Mouse (Mus musculus) neural tube, embryonic 15.5 days (tissue): ENCODE data around the gene Adpgk. TPM values are rescaled to one million over a fixed set of nuclear protein-coding genes. Genes with fewer than 3 reads are reported as not detected.

Experiments
- ATAC-seq: fragments of 200-750 bp; cut with Nextera tagmentation; 2 replicates; pipeline ENCODE4 v1.8.0; 2017; ENCODE audit warnings: mild to moderate bottlenecking, moderate TSS enrichment, moderate library complexity; ENCODE audit not compliant: low FRiP score
- H3K27ac ChIP-seq: fragments of 300-500 bp; sonication (generic); replicated peaks from 2 replicates; pipeline ENCODE4 v1.5.1; 2015; ENCODE audit warnings: mild to moderate bottlenecking, inconsistent platforms
- H3K27me3 ChIP-seq: fragments of 300-500 bp; sonication (generic); replicated peaks from 2 replicates; pipeline ENCODE4 v1.6.1; 2015; ENCODE audit warnings: inconsistent platforms
- H3K36me3 ChIP-seq: fragments of 300-500 bp; sonication (generic); 2 replicates; pipeline ENCODE4 v1.6.1; 2015; ENCODE audit warnings: inconsistent platforms
- H3K4me1 ChIP-seq: fragments of 300-500 bp; sonication (generic); 2 replicates; pipeline ENCODE4 v1.6.1; 2015; ENCODE audit warnings: inconsistent platforms
- H3K4me2 ChIP-seq: fragments of 300-500 bp; sonication (generic); 2 replicates; pipeline ENCODE4 v1.6.1; 2015; ENCODE audit warnings: inconsistent platforms, mild to moderate bottlenecking, moderate library complexity
- H3K4me3 ChIP-seq: fragments of 300-500 bp; sonication (generic); replicated peaks from 2 replicates; pipeline ENCODE4 v1.5.1; 2015; ENCODE audit warnings: mild to moderate bottlenecking, inconsistent platforms
- H3K9ac ChIP-seq: fragments of 300-500 bp; sonication (generic); replicated peaks from 2 replicates; pipeline ENCODE4 v1.6.1; 2015; ENCODE audit warnings: mild to moderate bottlenecking, inconsistent platforms
- H3K9me3 ChIP-seq: fragments of 300-500 bp; sonication (generic); replicated peaks from 2 replicates; pipeline ENCODE4 v1.6.1; 2016; ENCODE audit warnings: inconsistent platforms
- WGBS: fragments of 180-500 bp; shearing (Covaris S2); methylation state at CpG from one replicate; pipeline ENCODE4 v1.1.7; 2015; ENCODE audit warnings: mixed read lengths; 5-methylcytosine and 5-hydroxymethylcytosine counted together
- polyA plus RNA-seq: library from polyadenylated mRNA; unstranded; fragments of >200 nt; fragmentation: Nextera tagmentation; extraction: Ambion mirVana; gene quantifications from 2 replicates; pipeline ENCODE4 v1.2.1, GENCODE M21; 2015

Gene Adpgk
- polyA plus RNA-seq, 1 experiment from 2014 or later: 24.1 TPM

GRCm38 (mm10) chr9:59273199-59273598, 18.2 kb upstream of the Adpgk start:
- Histone ChIP-seq H3K4me3 (no peak overlapping the region), H3K36me3 (no peaks in the 10 kb centered on the region), H3K27me3 (no peaks in the 10 kb centered on the region), H3K9ac (no peak overlapping the region), H3K4me2 (no peak overlapping the region), H3K4me1 (peaks cover 5% of the 10 kb centered on the region; the same call in 1 of the 2 replicates), H3K9me3 (no peaks in the 10 kb centered on the region), H3K27ac (no peak overlapping the region)
- ATAC-seq: no peak

- no peak overlapping the region for H3K27ac ChIP-seq
- H3K27me3 ChIP-seq: no peaks in the 10 kb centered on the region
- H3K4me1 ChIP-seq: peaks cover 3% of the 10 kb centered on the region; the same call in 1 of the 2 replicates
- H3K4me2 ChIP-seq: no peak overlapping the region
- H3K9me3 ChIP-seq: no peaks in the 10 kb centered on the region
- no peaks in the 10 kb centered on the region for H3K36me3 ChIP-seq
- WGBS: 83% methylated on average over 19 of the region's 19 CpGs
- H3K9ac ChIP-seq: no peak overlapping the region
- no peak overlapping the region for H3K4me3 ChIP-seq
- no peak for ATAC-seq
Measured at GRCm38 (mm10) chr9:59274846-59275455, 16.4 kb upstream of the Adpgk start.

GRCm38 (mm10) chr9:59278199-59278598, 13.2 kb upstream of the Adpgk start:
- 85% methylated on average over 2 of the region's 2 CpGs for WGBS
- no peak for ATAC-seq

GRCm38 (mm10) chr9:59278694-59279093, 12.7 kb upstream of the Adpgk start:
- Histone ChIP-seq H3K27ac (no peak overlapping the region), H3K4me3 (no peak overlapping the region), H3K9ac (no peak overlapping the region), H3K27me3 (no peaks in the 10 kb centered on the region), H3K9me3 (no peaks in the 10 kb centered on the region), H3K4me1 (peaks cover 10% of the 10 kb centered on the region), H3K36me3 (no peaks in the 10 kb centered on the region), H3K4me2 (no peak overlapping the region)
- 84% methylated on average over 5 of the region's 5 CpGs for WGBS
- ATAC-seq: no peak

More at GRCm38 (mm10) chr9:59278199-59278598, 13.2 kb upstream of the Adpgk start:
- no peaks in the 10 kb centered on the region for H3K27me3 ChIP-seq
- H3K4me2 ChIP-seq: no peak overlapping the region
- H3K36me3 ChIP-seq: no peaks in the 10 kb centered on the region
- H3K4me1 ChIP-seq: peaks cover 10% of the 10 kb centered on the region
- no peaks in the 10 kb centered on the region for H3K9me3 ChIP-seq
- no peak overlapping the region for H3K4me3 ChIP-seq
- no peak overlapping the region for H3K9ac ChIP-seq
- no peak overlapping the region for H3K27ac ChIP-seq

GRCm38 (mm10) chr9:59280888-59281287, 10.5 kb upstream of the Adpgk start:
- H3K27me3 ChIP-seq: no peaks in the 10 kb centered on the region; the same call in 1 of the 2 replicates
- H3K4me1 ChIP-seq: peaks cover 10% of the 10 kb centered on the region
- no peak overlapping the region for H3K4me3 ChIP-seq
- H3K9ac ChIP-seq: no peak overlapping the region
- no peaks in the 10 kb centered on the region for H3K36me3 ChIP-seq
- 87% methylated on average over 5 of the region's 5 CpGs for WGBS
- ATAC-seq: no peak
- no peak overlapping the region for H3K4me2 ChIP-seq
- no peak overlapping the region for H3K27ac ChIP-seq
- H3K9me3 ChIP-seq: no peaks in the 10 kb centered on the region

- Histone ChIP-seq H3K4me3 (no peak overlapping the region), H3K4me1 (peaks cover 10% of the 10 kb centered on the region), H3K36me3 (no peaks in the 10 kb centered on the region), H3K27me3 (no peaks in the 10 kb centered on the region; the same call in 1 of the 2 replicates), H3K9ac (no peak overlapping the region), H3K27ac (no peak overlapping the region), H3K9me3 (no peaks in the 10 kb centered on the region), H3K4me2 (peak overlapping the region; percentile 45)
- WGBS: 33% methylated on average over 26 of the region's 27 CpGs
- ATAC-seq: peak; percentile 77
Measured at GRCm38 (mm10) chr9:59281871-59282682, 9.3 kb upstream of the Adpgk start.

GRCm38 (mm10) chr9:59282683-59282986, 8.7 kb upstream of the Adpgk start:
- Histone ChIP-seq H3K36me3 (no peaks in the 10 kb centered on the region), H3K27me3 (no peaks in the 10 kb centered on the region; the same call in 1 of the 2 replicates), H3K4me2 (peak overlapping the region; percentile 45), H3K4me3 (no peak overlapping the region), H3K9me3 (no peaks in the 10 kb centered on the region), H3K9ac (no peak overlapping the region), H3K4me1 (peaks cover 10% of the 10 kb centered on the region), H3K27ac (no peak overlapping the region)
- 58% methylated on average over 7 of the region's 7 CpGs for WGBS
- peak; percentile 49 for ATAC-seq

- H3K36me3 ChIP-seq: no peaks in the 10 kb centered on the region
- peaks cover 19% of the 10 kb centered on the region for H3K4me1 ChIP-seq
- H3K9ac ChIP-seq: no peak overlapping the region
- no peak overlapping the region for H3K4me2 ChIP-seq
- WGBS: 79% methylated on average over 6 of the region's 6 CpGs
- no peaks in the 10 kb centered on the region for H3K9me3 ChIP-seq
- H3K27me3 ChIP-seq: no peaks in the 10 kb centered on the region; the same call in 1 of the 2 replicates
- no peak for ATAC-seq
- H3K4me3 ChIP-seq: no peak overlapping the region
- no peak overlapping the region for H3K27ac ChIP-seq
Measured at GRCm38 (mm10) chr9:59285614-59286013, 5.7 kb upstream of the Adpgk start.

- no peak overlapping the region for H3K4me2 ChIP-seq
- H3K27me3 ChIP-seq: no peaks in the 10 kb centered on the region; the same call in 1 of the 2 replicates
- peaks cover 23% of the 10 kb centered on the region for H3K4me1 ChIP-seq
- no peak for ATAC-seq
- H3K27ac ChIP-seq: no peak overlapping the region
- no peak overlapping the region for H3K4me3 ChIP-seq
- 93% methylated on average over 5 of the region's 5 CpGs for WGBS
- H3K36me3 ChIP-seq: no peaks in the 10 kb centered on the region
- H3K9me3 ChIP-seq: no peaks in the 10 kb centered on the region
- no peak overlapping the region for H3K9ac ChIP-seq
Measured at GRCm38 (mm10) chr9:59288058-59288457, 3.3 kb upstream of the Adpgk start.

- no peak for ATAC-seq
- no peak overlapping the region for H3K9ac ChIP-seq
- H3K9me3 ChIP-seq: no peaks in the 10 kb centered on the region
- peaks cover 27% of the 10 kb centered on the region for H3K4me1 ChIP-seq
- H3K4me3 ChIP-seq: no peak overlapping the region
- 63% methylated on average over 3 of the region's 3 CpGs for WGBS
- no peaks in the 10 kb centered on the region; the same call in 1 of the 2 replicates for H3K27me3 ChIP-seq
- H3K36me3 ChIP-seq: no peaks in the 10 kb centered on the region
- no peak overlapping the region for H3K4me2 ChIP-seq
- H3K27ac ChIP-seq: no peak overlapping the region
Measured at GRCm38 (mm10) chr9:59288685-59289410, 2.5 kb upstream of the Adpgk start.

- H3K9ac ChIP-seq: no peak overlapping the region
- no peaks in the 10 kb centered on the region for H3K9me3 ChIP-seq
- no peak overlapping the region for H3K4me2 ChIP-seq
- H3K27ac ChIP-seq: no peak overlapping the region
- H3K36me3 ChIP-seq: no peaks in the 10 kb centered on the region
- no peak for ATAC-seq
- WGBS: 75% methylated on average over 6 of the region's 6 CpGs
- no peak overlapping the region for H3K4me3 ChIP-seq
- H3K4me1 ChIP-seq: peaks cover 27% of the 10 kb centered on the region
- H3K27me3 ChIP-seq: no peaks in the 10 kb centered on the region
Measured at GRCm38 (mm10) chr9:59289529-59290115, 1.7 kb upstream of the Adpgk start.
